Mouse (Mus musculus) E14TG2a.4 (cell line): ENCODE measurements around the gene Ccna1.

Experiments
- H3K27me3 ChIP-seq: 2 replicates; pipeline ENCODE4 v1.6.1; 2014; ENCODE audit warnings: low read length, control low read depth; ENCODE audit not compliant: insufficient read depth
- H3K36me3 ChIP-seq: 2 replicates; pipeline ENCODE4 v1.6.1; 2014; ENCODE audit warnings: low read length, control low read depth; ENCODE audit not compliant: insufficient read depth
- H3K4me1 ChIP-seq: replicated peaks from 2 replicates; pipeline ENCODE4 v1.6.1; 2014; ENCODE audit warnings: low read depth, low read length, control low read depth
- H3K4me3 ChIP-seq: replicated peaks from 2 replicates; pipeline ENCODE4 v1.5.1; 2014; ENCODE audit warnings: mild to moderate bottlenecking, low read length
- H3K9me3 ChIP-seq: 2 replicates; pipeline ENCODE4 v1.6.1; 2014; ENCODE audit warnings: low read length, control low read depth
- CTCF ChIP-seq: conservative IDR thresholded peaks from 2 replicates; pipeline ENCODE4 v1.5.1; 2014; ENCODE audit warnings: low read length
- NANOG ChIP-seq: IDR thresholded peaks from 2 replicates; pipeline ENCODE4 v1.6.1; 2014; ENCODE audit warnings: borderline replicate concordance, low read length, mixed read lengths
- POU5F1 ChIP-seq: IDR thresholded peaks from 2 replicates; pipeline ENCODE4 v1.6.1; 2014; ENCODE audit warnings: low read length, borderline replicate concordance

Ccna1 gene

DNA sequence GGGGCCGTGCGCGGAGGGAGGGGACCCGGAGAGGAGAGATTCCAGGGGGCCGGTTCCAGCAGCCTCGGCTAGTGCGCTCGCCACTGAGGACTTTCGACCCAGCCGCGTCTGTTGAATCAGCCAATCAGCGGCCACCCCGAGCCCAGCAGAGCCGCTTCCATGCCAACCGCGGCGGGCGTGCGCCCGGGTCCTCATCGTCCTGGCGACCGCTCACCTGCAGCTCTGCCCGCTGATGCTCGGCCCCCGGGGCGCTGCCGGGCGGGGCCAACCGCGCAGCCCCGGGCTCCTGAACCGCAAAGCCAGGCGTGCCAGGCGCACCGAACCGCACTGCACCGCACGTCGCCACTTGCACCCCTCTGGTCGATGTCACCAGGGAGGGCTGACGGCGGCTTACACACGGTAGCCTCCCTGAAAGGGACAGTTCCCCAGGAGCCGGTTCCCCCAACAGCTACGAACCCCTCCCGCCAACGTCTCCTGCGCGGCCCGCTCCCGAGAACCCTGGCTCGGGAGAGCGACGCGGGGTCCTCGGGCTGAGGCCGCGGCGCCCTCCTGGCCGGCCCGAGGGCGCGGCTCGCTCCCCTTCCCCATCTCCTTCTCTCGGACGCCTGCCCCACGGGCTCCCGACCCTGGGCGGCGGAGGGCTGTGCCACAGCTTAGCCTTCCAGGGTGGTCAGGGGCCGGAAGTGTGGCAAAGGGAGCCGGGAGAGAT, at the start of gene Ccna1:
Gene Ccna1 (minus strand): TSS at position 464 of the 709 bp plus-strand sequence.
- no peaks in the 10 kb centered on the region for H3K9me3 ChIP-seq
- H3K36me3 ChIP-seq, result no peaks in the 10 kb centered on the region
- H3K27me3 ChIP-seq, result peaks cover 64% of the 10 kb centered on the region
- H3K4me3 ChIP-seq, result peak within 1 kb of the TSS; percentile 90
- peaks cover 25% of the 10 kb centered on the region for H3K4me1 ChIP-seq
- TF ChIP-seq NANOG (no peak), POU5F1 (no peak), CTCF (no peak)

DNA sequence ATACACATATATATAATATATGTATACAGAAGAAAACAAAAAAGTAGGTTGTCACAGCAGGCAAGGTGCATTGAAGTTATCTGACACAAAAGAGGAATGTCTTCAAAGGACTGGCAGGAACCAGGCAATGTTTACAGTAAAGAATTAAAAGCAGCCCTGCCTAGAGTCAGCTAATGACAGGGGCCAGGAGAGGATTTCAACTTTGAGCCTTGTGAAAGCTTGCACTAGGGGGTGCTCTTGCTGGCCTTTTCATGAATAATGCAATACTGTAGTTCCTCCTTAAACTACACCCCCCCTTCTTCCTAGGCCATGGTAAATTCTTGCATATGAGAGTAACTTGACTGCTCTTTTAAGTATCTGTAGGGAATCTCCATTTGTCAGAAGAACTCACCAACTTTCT, 45.8 kb upstream of the Ccna1 start:
- H3K4me1 ChIP-seq, result peaks cover 14% of the 10 kb centered on the region
- TF ChIP-seq POU5F1, result no peak
- TF ChIP-seq CTCF, result no peak
- H3K27me3 ChIP-seq, result no peaks in the 10 kb centered on the region
- H3K4me3 ChIP-seq, result no peak overlapping the region
- H3K36me3 ChIP-seq, result no peaks in the 10 kb centered on the region
- H3K9me3 ChIP-seq, result peaks cover 12% of the 10 kb centered on the region

DNA sequence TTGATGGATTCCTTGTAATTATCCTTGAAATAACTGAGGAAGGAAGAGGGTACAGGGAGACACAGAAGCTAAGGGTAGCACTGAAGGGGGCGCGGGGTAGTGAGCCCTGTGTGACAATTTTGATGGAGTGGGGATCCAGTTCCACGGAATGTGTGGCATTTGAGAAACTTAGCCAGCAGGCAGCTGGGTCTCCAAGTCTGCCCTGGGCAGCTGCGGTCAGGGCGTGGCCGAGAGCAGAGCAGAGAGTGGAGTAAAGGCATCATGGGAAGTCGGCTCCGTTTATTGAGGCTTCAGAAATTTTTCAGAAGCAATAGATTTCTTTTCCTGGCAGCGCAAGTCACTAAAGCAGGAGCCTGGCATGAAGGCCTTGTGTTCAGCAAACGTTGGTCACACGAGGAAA, 43.7 kb upstream of the Ccna1 start:
- H3K4me3 ChIP-seq, result no peak overlapping the region
- H3K36me3 ChIP-seq, result no peaks in the 10 kb centered on the region
- H3K4me1 ChIP-seq, result peaks cover 17% of the 10 kb centered on the region
- no peaks in the 10 kb centered on the region for H3K27me3 ChIP-seq
- 0 out of 2 replicates have a peak, but pooled peaks cover 2% of the 10 kb centered on the region for H3K9me3 ChIP-seq
- TF ChIP-seq CTCF (no peak), POU5F1 (no peak), NANOG (no peak)

DNA sequence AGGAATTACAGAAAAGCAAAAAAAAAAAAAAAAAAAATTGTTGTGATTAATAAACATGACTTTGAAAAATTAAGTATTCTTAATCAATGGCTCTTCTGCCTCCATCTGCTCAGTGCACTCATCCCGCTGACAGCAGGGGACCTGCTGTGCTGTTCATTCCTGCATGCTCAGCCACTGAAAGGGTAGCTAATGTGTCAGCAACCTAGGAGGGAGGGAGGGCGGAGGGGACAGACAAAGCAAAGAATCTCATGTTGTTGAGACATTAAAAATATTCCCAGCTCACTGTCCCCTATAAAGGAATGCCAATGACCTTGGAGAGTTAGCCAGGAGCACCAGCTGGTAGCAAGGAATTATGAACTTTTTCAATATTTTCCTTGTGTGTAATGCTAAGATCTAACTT, 42.7 kb upstream of the Ccna1 start:
- TF ChIP-seq NANOG (no peak), POU5F1 (no peak), CTCF (no peak)
- H3K4me1 ChIP-seq, result peaks cover 17% of the 10 kb centered on the region
- no peak overlapping the region for H3K4me3 ChIP-seq
- 0 out of 2 replicates have a peak, but pooled peaks cover 2% of the 10 kb centered on the region for H3K9me3 ChIP-seq
- H3K36me3 ChIP-seq, result no peaks in the 10 kb centered on the region
- no peaks in the 10 kb centered on the region for H3K27me3 ChIP-seq

DNA sequence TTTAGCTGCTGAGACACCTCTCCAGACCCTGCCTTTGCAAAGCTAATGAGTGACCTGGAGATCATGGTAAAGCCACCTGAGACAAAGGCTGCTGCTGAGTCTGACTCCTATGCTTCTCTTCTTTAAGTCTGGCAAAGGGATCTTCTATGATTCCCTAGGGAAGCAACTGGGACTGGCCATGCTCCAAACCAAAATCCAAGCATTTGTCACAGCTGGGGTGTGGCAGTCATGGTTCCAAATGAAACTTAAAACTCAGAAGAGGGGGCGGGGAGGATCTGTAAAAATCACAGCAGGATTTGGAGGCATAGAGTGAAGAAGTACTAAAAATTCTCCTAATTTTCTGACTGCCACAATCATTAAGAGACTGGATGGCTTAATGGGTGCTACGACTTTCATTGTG, 41.9 kb upstream of the Ccna1 start:
- TF ChIP-seq POU5F1, result no peak
- no peak for TF ChIP-seq CTCF
- TF ChIP-seq NANOG, result no peak
- Histone ChIP-seq H3K27me3 (no peaks in the 10 kb centered on the region), H3K36me3 (no peaks in the 10 kb centered on the region), H3K4me3 (no peak overlapping the region), H3K9me3 (no peaks in the 10 kb centered on the region), H3K4me1 (peaks cover 17% of the 10 kb centered on the region)

DNA sequence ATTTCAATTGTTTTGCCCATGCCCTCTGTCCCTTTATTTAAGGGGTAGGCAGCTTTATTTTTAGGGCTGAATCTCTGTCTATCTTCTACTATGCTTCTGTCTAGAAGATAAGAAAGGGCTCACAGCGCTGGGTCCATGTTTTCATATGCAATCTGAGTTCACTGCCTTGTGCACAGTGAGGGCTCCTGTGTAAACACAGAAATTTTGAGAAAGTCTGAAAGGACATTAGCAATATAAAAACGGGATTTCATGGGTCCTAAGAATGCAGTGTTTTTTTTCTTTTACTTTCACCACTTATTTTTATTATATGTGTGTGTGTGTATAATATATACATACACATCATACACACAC, 41.3 kb upstream of the Ccna1 start:
- TF ChIP-seq CTCF (no peak), NANOG (no peak), POU5F1 (no peak)
- no peaks in the 10 kb centered on the region for H3K9me3 ChIP-seq
- H3K36me3 ChIP-seq, result no peaks in the 10 kb centered on the region
- H3K4me1 ChIP-seq, result peaks cover 17% of the 10 kb centered on the region
- H3K4me3 ChIP-seq, result no peak overlapping the region
- no peaks in the 10 kb centered on the region for H3K27me3 ChIP-seq

DNA sequence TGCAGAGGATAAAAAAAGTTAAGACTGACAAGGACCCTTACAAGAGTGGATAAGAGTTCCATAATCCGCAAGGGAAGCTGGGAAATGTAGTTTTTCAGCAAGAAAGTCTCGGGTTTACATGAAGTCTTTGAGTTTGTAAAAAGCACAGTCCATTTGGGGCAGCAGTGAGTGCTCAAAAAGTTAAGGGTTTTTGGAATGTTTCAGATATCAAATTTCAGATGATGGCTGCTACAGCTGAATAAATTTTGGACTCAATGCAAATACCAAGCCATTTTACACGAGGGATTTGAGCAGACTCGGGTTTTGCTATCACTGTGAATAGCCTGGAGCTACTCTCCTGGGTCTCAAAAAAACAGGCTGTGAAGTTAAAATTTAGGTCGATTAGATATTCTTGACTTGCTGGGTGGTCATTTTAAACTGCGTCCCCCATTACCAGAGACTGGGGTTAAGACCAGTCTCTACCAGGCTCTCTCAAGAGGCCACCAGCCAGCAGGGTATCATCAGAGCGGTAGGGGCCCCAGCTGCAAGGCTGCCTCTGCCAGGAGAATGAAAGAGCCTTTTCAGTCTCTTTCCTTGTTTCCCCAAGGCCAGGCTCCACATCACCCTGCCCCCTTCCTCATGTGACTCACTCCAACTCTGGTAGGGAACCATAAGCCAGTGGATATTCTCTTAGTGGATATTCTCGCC, 40.8 kb upstream of the Ccna1 start:
- H3K4me1 ChIP-seq, result peaks cover 17% of the 10 kb centered on the region
- no peak overlapping the region for H3K4me3 ChIP-seq
- no peaks in the 10 kb centered on the region for H3K36me3 ChIP-seq
- TF ChIP-seq CTCF, result no peak
- no peak for TF ChIP-seq POU5F1
- TF ChIP-seq NANOG, result no peak
- H3K27me3 ChIP-seq, result no peaks in the 10 kb centered on the region
- no peaks in the 10 kb centered on the region for H3K9me3 ChIP-seq

DNA sequence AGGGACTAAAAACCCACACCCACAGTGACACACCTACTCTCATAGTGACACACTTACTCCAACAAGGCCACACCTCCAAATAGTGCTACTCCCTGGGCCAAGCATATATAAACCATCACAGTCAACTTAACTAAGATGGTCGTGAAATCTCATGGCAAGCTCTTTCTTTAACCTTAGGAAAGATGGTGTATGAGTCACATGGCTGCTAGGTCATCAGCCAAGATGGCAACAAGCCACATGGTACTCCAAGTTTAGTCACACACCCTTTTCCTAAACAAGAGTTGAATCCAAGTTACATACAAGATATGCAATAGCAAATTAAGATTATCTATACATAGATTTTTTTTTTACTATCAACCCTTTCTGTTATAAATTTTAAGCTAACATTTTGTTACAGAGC, 37.9 kb upstream of the Ccna1 start:
- peaks cover 6% of the 10 kb centered on the region; the same call in 1 of the 2 replicates for H3K27me3 ChIP-seq
- H3K9me3 ChIP-seq, result no peaks in the 10 kb centered on the region
- H3K4me1 ChIP-seq, result peaks cover 16% of the 10 kb centered on the region
- H3K4me3 ChIP-seq, result no peak overlapping the region
- no peaks in the 10 kb centered on the region for H3K36me3 ChIP-seq
- no peak for TF ChIP-seq POU5F1
- no peak for TF ChIP-seq NANOG
- no peak for TF ChIP-seq CTCF
